Mouse (Mus musculus) duodenum, adult 2 months (tissue): ENCODE results near the gene Rps21. TPM values are rescaled to one million over a fixed set of nuclear protein-coding genes. Genes with fewer than 3 reads are reported as not detected.

ENCODE experiments used
- polyA plus RNA-seq: library from polyadenylated mRNA; depleted of rRNA; stranded (reverse); fragments of >200 nt; gene quantifications from 2 replicates; pipeline ENCODE4 v1.2.3, GENCODE M21; 2012; ENCODE audit warnings: low replicate concordance; rRNA removed

Rps21 gene
- polyA plus RNA-seq: 1,302 and 2,566 TPM in 2 replicates

GRCm38 (mm10) chr2:180257001-180257521 is at the start of gene Rps21:
TSS of gene Rps21 (plus strand) at chr2:180257377.

GRCm38 (mm10) chr2:180225762-180226378 is 31.3 kb upstream of the Rps21 start, which contains the start of gene Lama5:
TSS of gene Lama5 (minus strand) at chr2:180225859.

GRCm38 (mm10) chr2:180273394-180274244 is 16.4 kb downstream of the Rps21 start, which contains the start of gene Cables2:
TSS of gene Cables2 (minus strand) at chr2:180273496.

GRCm38 (mm10) chr2:180289440-180290108 is 32.4 kb downstream of the Rps21 start, which contains the start of gene Rbbp8nl:
TSS of gene Rbbp8nl (minus strand) at chr2:180289879.

Other genes starting within 250 kb of the Rps21 start
- 8.4 and 12.6 TPM in 2 replicates for gene Lsm14b, start 232.4 kb upstream of the Rps21 start, polyA plus RNA-seq
- gene Psma7, start 214.9 kb upstream of the Rps21 start, polyA plus RNA-seq: 113 and 121 TPM in 2 replicates
- gene Ss18l1, start 214.9 kb upstream of the Rps21 start, polyA plus RNA-seq: 4.0 and 4.5 TPM in 2 replicates
- gene Mtg2, start 186.8 kb upstream of the Rps21 start, polyA plus RNA-seq: 8.9 and 9.2 TPM in 2 replicates
- gene Hrh3, start 152.9 kb upstream of the Rps21 start, polyA plus RNA-seq: 0.33 TPM in 1 of 2 replicates, not detected in the other
- 13.1 and 16.0 TPM in 2 replicates for gene Osbpl2, start 138.1 kb upstream of the Rps21 start, polyA plus RNA-seq
- 139 and 187 TPM in 2 replicates for gene Adrm1, start 85.9 kb upstream of the Rps21 start, polyA plus RNA-seq
- 39.0 and 40.2 TPM in 2 replicates for gene Lama5, start 31.5 kb upstream of the Rps21 start, polyA plus RNA-seq
- 18.6 and 22.5 TPM in 2 replicates for gene Cables2, start 16.1 kb downstream of the Rps21 start, polyA plus RNA-seq
- gene Rbbp8nl, start 32.5 kb downstream of the Rps21 start, polyA plus RNA-seq: 1.1 and 2.7 TPM in 2 replicates
- 35.2 and 88.5 TPM in 2 replicates for gene Gata5, start 77.3 kb downstream of the Rps21 start, polyA plus RNA-seq
- 11.3 and 16.5 TPM in 2 replicates for gene Slco4a1, start 198.9 kb downstream of the Rps21 start, polyA plus RNA-seq
- 0.56 and 1.2 TPM in 2 replicates for gene Ntsr1, start 242.6 kb downstream of the Rps21 start, polyA plus RNA-seq